Mouse (Mus musculus): ENCODE measurements around the gene Rad51. TPM values are rescaled to one million over a fixed set of nuclear protein-coding genes. Genes with fewer than 3 reads are reported as not detected.

The Rad51 gene
- polyA plus RNA-seq, 1 experiment from 2014 or later: 48.1 TPM

DNA sequence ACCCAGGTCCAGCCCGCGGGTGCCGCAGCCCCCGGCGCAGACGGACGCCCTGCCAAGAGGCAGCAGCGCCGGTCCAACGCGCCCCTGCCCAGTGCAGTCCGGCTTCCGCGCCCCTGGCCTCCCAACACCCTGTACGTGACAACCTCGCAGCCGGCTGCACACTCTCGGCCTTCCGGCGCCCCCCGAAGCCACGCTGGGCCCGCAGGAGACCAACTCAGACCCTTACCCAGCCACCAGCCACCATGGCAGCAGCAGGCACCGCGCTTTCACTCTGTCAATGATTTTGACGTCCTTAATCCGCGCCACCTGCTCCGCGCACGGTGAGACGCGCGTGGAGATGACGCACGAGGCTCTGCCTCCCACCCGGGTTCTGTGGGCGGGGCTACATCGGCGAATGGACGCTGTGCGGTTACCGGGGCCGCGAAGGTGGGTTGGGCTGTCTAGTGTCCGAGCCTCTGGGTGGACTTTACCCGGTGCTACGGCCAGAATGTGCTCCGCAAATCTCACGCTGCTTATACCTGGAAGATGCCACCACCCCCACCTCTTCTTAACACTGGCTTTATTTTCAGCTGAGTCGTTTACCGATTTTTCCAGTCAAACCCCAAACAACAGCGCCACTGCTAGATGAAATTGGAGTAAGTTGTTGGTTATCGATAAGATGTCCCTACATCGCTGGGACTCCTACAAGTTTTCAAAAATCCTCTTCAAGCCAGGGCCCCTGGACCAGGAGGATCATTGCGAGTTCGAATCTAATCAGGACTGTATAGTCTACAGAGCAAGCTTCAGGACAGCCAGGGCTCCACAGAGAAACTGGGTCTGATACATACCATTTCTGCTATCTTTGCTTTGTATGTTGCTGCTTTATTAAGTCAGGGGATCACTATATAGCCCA, 44.3 kb downstream of the Rad51 start, which contains the start of gene Rmdn3:
Gene Rmdn3 (minus strand): TSS at position 354 of the 892 bp plus-strand sequence.
- peak; percentile 93 for ATAC-seq (ENCODE audit: low FRiP score)
- under 1% methylated on average over 52 of the region's 57 CpGs for WGBS
- peak within 1 kb of the TSS; percentile 99 for H3K4me3 ChIP-seq (ENCODE audit: low read depth, low read length)
- no peaks in the 10 kb centered on the region for H3K36me3 ChIP-seq (ENCODE audit: control insufficient read depth, insufficient read depth, low read length)
- H3K4me2 ChIP-seq (replicated peaks; ENCODE audit: low read depth, low read length): peak within 1 kb of the TSS; percentile 92
- H3K9me3 ChIP-seq (ENCODE audit: control insufficient read depth, low read length): no peaks in the 10 kb centered on the region
- no peaks in the 10 kb centered on the region for H3K4me1 ChIP-seq (replicated peaks; ENCODE audit: control insufficient read depth, insufficient read depth, low read length)
- DNase-seq (ENCODE audit: low spot score): peak; percentile 98
- no peaks in the 10 kb centered on the region for H3K27me3 ChIP-seq (ENCODE audit: control insufficient read depth, insufficient read depth, low read length)
- H3K9ac ChIP-seq (ENCODE audit: low read depth, low read length): peak within 1 kb of the TSS; percentile 90
- 0 out of 2 replicates have a peak within 1 kb of the TSS, but pooled peaks have one; percentile 17 for H3K27ac ChIP-seq (ENCODE audit: low read depth, low read length)

DNA sequence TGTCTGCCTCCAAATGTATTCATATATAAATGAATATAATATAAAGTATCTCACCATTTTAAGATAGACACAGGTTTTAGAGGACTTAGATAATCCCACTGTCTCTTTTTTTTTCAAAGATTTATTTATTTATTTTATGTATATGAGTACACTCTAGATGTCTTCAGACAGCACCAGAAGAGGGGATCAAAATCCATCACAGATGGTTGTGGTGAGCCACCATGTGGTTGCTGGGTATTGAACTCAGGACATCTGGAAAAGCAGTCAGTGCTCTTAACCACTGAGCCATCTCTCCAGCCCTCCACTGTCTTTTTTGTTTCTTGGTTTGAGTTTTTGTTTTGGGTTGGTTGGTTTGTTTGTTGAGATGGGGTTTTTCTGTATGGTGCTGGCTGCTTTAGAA, 45.2 kb downstream of the Rad51 start:
- Histone ChIP-seq H3K9ac (ENCODE audit: low read depth, low read length) (no peak overlapping the region), H3K4me3 (ENCODE audit: low read depth, low read length) (no peak overlapping the region), H3K4me1 (replicated peaks; ENCODE audit: control insufficient read depth, insufficient read depth, low read length) (no peaks in the 10 kb centered on the region), H3K4me2 (replicated peaks; ENCODE audit: low read depth, low read length) (no peak overlapping the region; the same call in 1 of the 2 replicates), H3K9me3 (ENCODE audit: control insufficient read depth, low read length) (no peaks in the 10 kb centered on the region), H3K27ac (ENCODE audit: low read depth, low read length) (no peak overlapping the region), H3K27me3 (ENCODE audit: control insufficient read depth, insufficient read depth, low read length) (no peaks in the 10 kb centered on the region), H3K36me3 (ENCODE audit: control insufficient read depth, insufficient read depth, low read length) (no peaks in the 10 kb centered on the region)
- ATAC-seq (ENCODE audit: low FRiP score) (no peak), DNase-seq (ENCODE audit: low spot score) (no peak)

DNA sequence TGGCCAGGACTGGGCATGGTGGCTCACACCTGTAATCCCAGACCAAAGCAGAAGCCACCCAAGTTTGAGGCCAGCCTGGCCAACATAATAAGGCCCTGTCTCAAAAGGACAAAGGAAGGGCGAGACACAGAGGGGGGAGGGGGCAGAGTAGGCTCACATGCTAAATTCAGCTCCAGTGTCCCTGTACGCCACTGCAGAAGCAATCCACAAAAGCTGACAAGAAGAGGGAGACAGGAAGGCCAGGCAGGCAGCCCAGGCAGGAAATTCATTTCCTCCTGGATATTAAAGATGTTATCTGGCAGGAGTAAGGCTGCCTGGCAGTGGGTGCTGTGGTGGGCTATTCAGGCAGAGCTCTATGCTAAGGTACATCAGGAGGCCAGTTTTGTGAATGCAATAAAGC, 48.7 kb downstream of the Rad51 start:
- no peak overlapping the region for H3K9ac ChIP-seq (ENCODE audit: low read depth, low read length)
- DNase-seq (ENCODE audit: low spot score): no peak
- H3K4me3 ChIP-seq (ENCODE audit: low read depth, low read length): no peak overlapping the region
- no peak overlapping the region for H3K27ac ChIP-seq (ENCODE audit: low read depth, low read length)
- no peak overlapping the region for H3K4me2 ChIP-seq (replicated peaks; ENCODE audit: low read depth, low read length)
- no peaks in the 10 kb centered on the region for H3K36me3 ChIP-seq (ENCODE audit: control insufficient read depth, insufficient read depth, low read length)
- 28% methylated on average over 2 of the region's 2 CpGs for WGBS
- ATAC-seq (ENCODE audit: low FRiP score): no peak
- H3K4me1 ChIP-seq (replicated peaks; ENCODE audit: control insufficient read depth, insufficient read depth, low read length): no peaks in the 10 kb centered on the region
- no peaks in the 10 kb centered on the region for H3K9me3 ChIP-seq (ENCODE audit: control insufficient read depth, low read length)
- peaks cover 2% of the 10 kb centered on the region; the same call in 1 of the 2 replicates for H3K27me3 ChIP-seq (ENCODE audit: control insufficient read depth, insufficient read depth, low read length)

DNA sequence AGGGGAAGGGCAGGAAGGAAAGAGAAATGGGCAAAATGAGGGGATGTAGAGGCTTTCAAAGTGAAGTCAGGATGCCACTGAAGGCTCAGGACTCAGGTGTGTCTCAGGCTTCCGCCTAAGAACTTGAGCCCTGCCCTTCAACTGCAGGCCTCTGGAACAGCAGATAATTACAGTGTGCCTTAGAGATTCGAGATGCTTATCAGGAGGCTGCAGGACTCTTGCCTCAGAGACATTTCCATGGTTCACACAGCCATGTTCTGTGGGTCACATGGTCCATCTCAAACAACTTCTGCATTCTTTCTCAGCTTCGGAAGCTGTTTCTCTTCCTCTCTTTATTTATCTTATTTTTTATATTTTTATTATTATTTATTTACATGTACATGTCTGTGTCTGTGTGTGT, 50.5 kb downstream of the Rad51 start:
- no peaks in the 10 kb centered on the region for H3K9me3 ChIP-seq (ENCODE audit: control insufficient read depth, low read length)
- no peaks in the 10 kb centered on the region for H3K36me3 ChIP-seq (ENCODE audit: control insufficient read depth, insufficient read depth, low read length)
- WGBS: 56% methylated on average over 3 of the region's 3 CpGs
- H3K4me3 ChIP-seq (ENCODE audit: low read depth, low read length): no peak overlapping the region
- no peak overlapping the region for H3K4me2 ChIP-seq (replicated peaks; ENCODE audit: low read depth, low read length)
- no peak overlapping the region for H3K27ac ChIP-seq (ENCODE audit: low read depth, low read length)
- peaks cover 8% of the 10 kb centered on the region for H3K4me1 ChIP-seq (replicated peaks; ENCODE audit: control insufficient read depth, insufficient read depth, low read length)
- DNase-seq (ENCODE audit: low spot score): no peak
- H3K9ac ChIP-seq (ENCODE audit: low read depth, low read length): no peak overlapping the region
- no peak for ATAC-seq (ENCODE audit: low FRiP score)
- H3K27me3 ChIP-seq (ENCODE audit: control insufficient read depth, insufficient read depth, low read length): peaks cover 18% of the 10 kb centered on the region

DNA sequence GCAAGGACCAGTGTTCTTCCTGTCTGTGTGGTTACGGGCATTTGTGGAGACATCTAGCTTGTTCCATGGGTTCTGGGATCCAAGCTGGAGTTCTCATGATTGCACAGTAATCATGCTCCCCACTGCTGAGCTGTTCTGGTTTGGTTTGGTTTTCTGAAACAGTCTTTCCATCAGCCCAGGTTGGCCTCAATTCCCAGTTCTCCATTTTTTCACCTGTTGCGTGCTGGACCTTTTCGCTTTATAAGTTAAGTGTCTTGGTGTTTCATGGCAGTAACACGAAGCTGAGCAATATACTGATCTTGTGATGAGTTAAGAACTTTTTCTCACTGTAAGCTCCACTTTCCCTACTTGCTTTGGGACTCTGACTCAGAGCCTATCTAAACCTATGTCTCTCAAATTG, 51.4 kb downstream of the Rad51 start:
- ATAC-seq (ENCODE audit: low FRiP score) (no peak), DNase-seq (ENCODE audit: low spot score) (no peak)
- no peak overlapping the region for H3K9ac ChIP-seq (ENCODE audit: low read depth, low read length)
- H3K4me1 ChIP-seq (replicated peaks; ENCODE audit: control insufficient read depth, insufficient read depth, low read length): peaks cover 8% of the 10 kb centered on the region
- H3K36me3 ChIP-seq (ENCODE audit: control insufficient read depth, insufficient read depth, low read length): no peaks in the 10 kb centered on the region
- no peak overlapping the region for H3K27ac ChIP-seq (ENCODE audit: low read depth, low read length)
- no peaks in the 10 kb centered on the region for H3K9me3 ChIP-seq (ENCODE audit: control insufficient read depth, low read length)
- H3K27me3 ChIP-seq (ENCODE audit: control insufficient read depth, insufficient read depth, low read length): peaks cover 19% of the 10 kb centered on the region
- no peak overlapping the region for H3K4me2 ChIP-seq (replicated peaks; ENCODE audit: low read depth, low read length)
- WGBS: 89% methylated on average over 4 of the region's 4 CpGs
- no peak overlapping the region for H3K4me3 ChIP-seq (ENCODE audit: low read depth, low read length)

DNA sequence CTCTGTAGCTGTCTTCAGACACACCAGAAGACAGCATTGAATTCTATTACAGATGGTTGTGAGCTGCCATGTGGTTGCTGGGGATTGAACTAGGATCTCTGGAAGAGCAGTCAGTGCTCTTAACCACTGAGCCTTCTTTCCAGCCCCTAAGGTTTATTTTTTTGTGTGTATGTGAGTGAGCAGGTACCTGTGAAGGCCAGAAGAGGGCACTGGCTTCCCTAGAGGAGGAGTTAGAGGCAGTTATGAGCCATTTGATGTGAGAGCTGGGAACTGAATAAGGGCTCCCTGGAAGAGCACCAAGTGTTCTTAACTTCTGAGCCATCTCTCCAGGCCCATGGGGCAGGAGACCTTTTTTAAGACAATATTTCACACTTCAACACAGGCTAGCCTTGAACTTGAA, 52.8 kb downstream of the Rad51 start:
- Histone ChIP-seq H3K36me3 (ENCODE audit: control insufficient read depth, insufficient read depth, low read length) (no peaks in the 10 kb centered on the region), H3K4me2 (replicated peaks; ENCODE audit: low read depth, low read length) (no peak overlapping the region), H3K4me3 (ENCODE audit: low read depth, low read length) (no peak overlapping the region), H3K4me1 (replicated peaks; ENCODE audit: control insufficient read depth, insufficient read depth, low read length) (peaks cover 8% of the 10 kb centered on the region), H3K27ac (ENCODE audit: low read depth, low read length) (no peak overlapping the region), H3K9ac (ENCODE audit: low read depth, low read length) (no peak overlapping the region), H3K9me3 (ENCODE audit: control insufficient read depth, low read length) (no peaks in the 10 kb centered on the region), H3K27me3 (ENCODE audit: control insufficient read depth, insufficient read depth, low read length) (peaks cover 19% of the 10 kb centered on the region)
- ATAC-seq (ENCODE audit: low FRiP score): no peak
- DNase-seq (ENCODE audit: low spot score): no peak

DNA sequence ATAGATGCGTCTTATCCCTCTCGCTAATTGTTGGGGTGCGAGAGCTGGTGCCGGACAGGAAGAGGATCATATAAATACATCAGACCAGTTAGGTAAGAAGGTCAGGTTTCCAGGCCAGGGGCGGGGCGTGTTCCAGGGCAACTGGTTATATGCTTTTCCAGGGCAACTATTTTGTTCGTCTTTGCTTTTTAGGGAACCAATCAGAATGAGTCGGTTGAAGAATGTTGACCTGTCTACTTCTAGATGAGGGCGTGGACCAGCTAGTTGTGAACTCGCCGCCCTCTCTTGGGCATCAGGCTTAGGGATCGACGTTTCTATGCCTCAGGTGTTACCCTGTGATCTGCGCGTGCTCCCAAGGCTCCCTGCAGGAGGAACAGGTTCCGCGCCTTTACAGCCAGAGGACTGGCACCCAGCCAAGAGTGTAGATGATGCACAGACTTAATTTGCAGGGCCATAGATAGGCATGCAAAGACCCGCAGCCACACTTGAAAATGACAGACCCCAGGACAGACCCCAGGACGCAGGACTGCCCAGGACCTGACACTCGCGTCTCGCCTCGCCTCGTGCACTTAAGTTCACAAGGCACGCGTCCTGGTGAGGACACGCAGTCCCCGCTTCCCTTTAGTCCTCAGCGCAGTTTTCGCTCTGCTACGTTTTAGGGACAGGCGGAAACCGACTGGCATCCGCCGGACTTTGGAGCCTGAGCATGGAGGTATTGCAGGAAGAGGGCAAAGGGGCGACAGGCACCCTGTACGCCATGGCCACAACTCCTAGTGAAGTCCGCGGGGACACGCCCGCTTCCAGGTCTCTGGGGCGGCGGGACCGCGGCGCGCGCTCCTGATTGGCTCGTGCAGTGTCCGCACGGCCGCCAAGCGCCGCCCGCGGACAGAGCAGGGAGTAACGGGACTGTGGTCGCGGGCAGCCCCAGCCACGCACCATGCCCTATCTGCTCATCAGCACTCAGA, 54.6 kb downstream of the Rad51 start, which contains the start of gene Gchfr:
Gene Gchfr (plus strand): TSS at position 873 of the 965 bp plus-strand sequence.
- H3K27me3 ChIP-seq (ENCODE audit: control insufficient read depth, insufficient read depth, low read length): peaks cover 19% of the 10 kb centered on the region
- no peak within 1 kb of the TSS for H3K27ac ChIP-seq (ENCODE audit: low read depth, low read length)
- H3K9me3 ChIP-seq (ENCODE audit: control insufficient read depth, low read length): no peaks in the 10 kb centered on the region
- peak within 1 kb of the TSS; percentile 53; the same call in 1 of the 2 replicates for H3K9ac ChIP-seq (ENCODE audit: low read depth, low read length)
- peak within 1 kb of the TSS; percentile 46 for H3K4me3 ChIP-seq (ENCODE audit: low read depth, low read length)
- ATAC-seq (ENCODE audit: low FRiP score) (peak; percentile 84), DNase-seq (ENCODE audit: low spot score) (peak; percentile 77)
- peaks cover 8% of the 10 kb centered on the region for H3K4me1 ChIP-seq (replicated peaks; ENCODE audit: control insufficient read depth, insufficient read depth, low read length)
- H3K4me2 ChIP-seq (replicated peaks; ENCODE audit: low read depth, low read length): peak within 1 kb of the TSS; percentile 86
- WGBS: under 1% methylated on average over 60 of the region's 60 CpGs
- no peaks in the 10 kb centered on the region for H3K36me3 ChIP-seq (ENCODE audit: control insufficient read depth, insufficient read depth, low read length)

DNA sequence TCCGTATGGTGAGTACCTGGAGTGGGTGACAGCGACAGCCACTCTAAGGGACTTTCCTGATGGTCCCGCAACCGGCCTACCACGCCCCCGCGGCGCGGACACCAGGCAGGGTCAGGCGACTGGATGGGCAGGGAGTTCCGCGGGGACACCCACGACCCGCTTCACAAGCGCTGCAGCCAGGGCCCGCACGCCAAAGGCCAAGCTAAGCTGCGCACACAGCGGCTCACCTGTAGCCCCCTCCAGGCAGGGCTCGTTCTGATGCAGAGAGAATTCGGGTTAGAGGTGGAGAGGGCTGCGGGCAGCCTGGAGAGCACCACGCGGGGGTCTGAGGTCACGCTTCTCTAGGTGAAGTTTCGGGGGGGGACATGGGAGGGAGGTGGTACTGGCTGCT, 55.3 kb downstream of the Rad51 start:
- ATAC-seq (ENCODE audit: low FRiP score): peak; percentile 28
- Histone ChIP-seq H3K27ac (ENCODE audit: low read depth, low read length) (no peak overlapping the region), H3K27me3 (ENCODE audit: control insufficient read depth, insufficient read depth, low read length) (peaks cover 19% of the 10 kb centered on the region), H3K9me3 (ENCODE audit: control insufficient read depth, low read length) (no peaks in the 10 kb centered on the region), H3K4me3 (ENCODE audit: low read depth, low read length) (peak overlapping the region; percentile 46), H3K9ac (ENCODE audit: low read depth, low read length) (peak overlapping the region; percentile 53; the same call in 1 of the 2 replicates), H3K4me2 (replicated peaks; ENCODE audit: low read depth, low read length) (peak overlapping the region; percentile 86), H3K4me1 (replicated peaks; ENCODE audit: control insufficient read depth, insufficient read depth, low read length) (peaks cover 8% of the 10 kb centered on the region), H3K36me3 (ENCODE audit: control insufficient read depth, insufficient read depth, low read length) (no peaks in the 10 kb centered on the region)
- no peak for DNase-seq (ENCODE audit: low spot score)
- 2% methylated on average over 24 of the region's 26 CpGs for WGBS
